Mouse (Mus musculus) ES-Bruce4 (cell line): Measurements from ENCODE around the gene Rubcn.

ENCODE experiments used
- CTCF ChIP-seq: IDR thresholded peaks from one replicate; pipeline ENCODE4 v1.8.1; 2011; ENCODE audit warnings: low read depth, low read length
- EP300 ChIP-seq: IDR thresholded peaks from 2 replicates; pipeline ENCODE4 v1.6.1; 2011; ENCODE audit warnings: low read depth, low read length; ENCODE audit not compliant: insufficient read depth
- POLR2A ChIP-seq: IDR thresholded peaks from one replicate; pipeline ENCODE4 v1.8.1; 2011; ENCODE audit warnings: low read length; ENCODE audit not compliant: insufficient read depth

- TF ChIP-seq POLR2A: no peak
- 0 out of 2 replicates have a peak, but pooled peaks have one; percentile 16 for TF ChIP-seq EP300
- TF ChIP-seq CTCF: no peak
Observed at GRCm38 (mm10) chr16:32807408-32808185, 70.0 kb downstream of the Rubcn start.
